Mouse (Mus musculus) adrenal gland, postnatal 36 days (tissue): Measurements from ENCODE around the gene Olfr346. TPM values are rescaled to one million over a fixed set of nuclear protein-coding genes. Genes with fewer than 3 reads are reported as not detected.

ENCODE experiments used
- DNase-seq, 2 experiments: peaks; one replicate each; pipeline ENCODE4 v3.0.0; 2021; ENCODE audit warnings: mixed read lengths in 1 of 2
- long read RNA-seq, 2 experiments: library from polyadenylated mRNA; stranded (forward); transcript quantifications; one replicate each; pipeline ENCODE4 v2.0.0; 2021; ENCODE audit warnings: borderline sequencing depth in 2 of 2
- total RNA-seq, 2 experiments: library from RNA; stranded (reverse); gene quantifications; 2 replicates each; pipeline ENCODE4 v1.2.3; 2021

The Olfr346 gene
- not detected for total RNA-seq
- long read RNA-seq, experiment 1, result 0 reads
- long read RNA-seq, experiment 2, result 0 reads

DNA sequence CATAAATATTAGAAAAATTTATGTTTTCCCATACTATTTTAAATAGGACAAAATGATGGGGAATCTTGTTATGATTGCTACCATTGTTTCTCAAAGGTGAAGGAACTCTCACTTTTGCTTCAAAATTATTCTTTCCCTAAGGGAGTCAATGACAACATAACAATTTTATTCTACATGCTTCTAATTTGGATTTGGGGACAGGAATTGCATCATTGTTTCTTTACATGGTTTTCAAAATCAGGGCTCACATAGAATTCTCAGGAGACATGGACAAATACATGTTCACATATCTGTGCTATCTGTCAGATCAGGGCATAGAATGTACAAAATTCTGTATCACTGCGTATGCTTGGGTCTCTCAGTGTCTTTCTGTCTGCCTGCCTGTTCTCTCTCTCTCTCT, at the start of gene Olfr346:
TSS of gene Olfr346 (plus strand) at position 301 of the 400 bp plus-strand sequence.
- no peak for DNase-seq

DNA sequence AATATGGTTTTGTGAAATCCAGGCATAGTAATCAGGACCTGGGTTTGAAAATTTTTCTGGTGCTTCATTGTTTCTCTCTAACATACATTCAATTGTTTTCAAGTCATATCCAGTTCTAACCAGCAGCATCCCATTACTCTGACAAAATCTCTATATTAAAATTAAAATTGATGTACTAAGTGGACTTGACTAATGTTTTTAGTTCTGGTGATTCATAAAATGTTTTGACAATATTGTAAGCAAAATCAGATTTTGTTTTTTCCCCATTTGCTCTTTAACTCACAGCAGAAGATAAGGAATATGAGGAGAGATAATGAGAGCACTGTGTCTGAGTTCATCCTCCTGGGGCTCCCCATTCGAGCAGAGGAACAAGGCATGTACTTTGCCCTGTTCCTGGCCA, 45.8 kb upstream of the Olfr346 start, which contains the start of gene Olfr345:
TSS of gene Olfr345 (plus strand) at position 301 of the 400 bp plus-strand sequence.
- no peak for DNase-seq

DNA sequence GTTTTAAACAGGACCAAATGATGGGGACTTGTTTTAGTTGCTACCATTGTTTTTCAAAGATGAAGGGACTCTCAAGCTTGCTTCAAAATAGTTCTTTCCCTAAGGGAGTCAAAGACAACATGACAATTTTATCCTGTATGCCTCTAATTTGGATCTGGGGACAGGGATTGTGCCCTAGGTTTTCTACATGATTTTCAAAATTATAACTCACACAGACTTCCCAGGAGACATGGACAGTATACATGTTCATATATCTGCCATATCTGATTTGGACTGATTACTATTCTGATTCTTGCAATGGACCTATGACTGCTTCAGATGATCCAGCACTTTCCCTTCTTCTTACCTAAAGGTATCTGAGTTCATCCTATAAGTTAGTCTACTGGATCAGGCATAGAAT, 46.0 kb downstream of the Olfr346 start, which contains the start of gene Olfr347:
TSS of gene Olfr347 (plus strand) at position 301 of the 400 bp plus-strand sequence.
- DNase-seq, result no peak

DNA sequence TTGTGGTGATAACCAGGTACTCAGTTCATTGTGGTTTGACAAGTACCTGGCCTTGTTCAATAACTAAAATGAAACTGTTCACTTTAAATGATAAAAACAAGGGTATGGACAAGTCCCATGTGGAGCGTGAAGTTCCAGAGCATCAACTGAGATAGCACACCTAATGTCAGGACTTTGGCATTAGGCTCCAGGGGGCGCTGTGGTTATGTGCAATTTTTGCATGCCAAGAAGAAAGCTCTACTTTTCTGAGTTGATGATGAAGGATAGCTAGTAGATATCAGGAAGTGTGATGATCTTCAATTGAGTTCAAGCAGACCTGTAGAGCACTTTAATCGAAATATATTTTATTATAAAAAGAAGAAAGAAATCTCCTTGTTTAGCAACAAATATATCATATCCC, 50.6 kb downstream of the Olfr346 start:
- peak in 1 of 2 experiments; percentile 2 for DNase-seq

Other genes with a start within 250 kb of the Olfr346 start
- not detected for gene Olfr340, start 233.2 kb upstream of the Olfr346 start, total RNA-seq
- gene Olfr341, start 203.3 kb upstream of the Olfr346 start, total RNA-seq, result not detected
- gene Olfr342, start 160.8 kb upstream of the Olfr346 start, total RNA-seq, result not detected
- not detected for gene Olfr344, start 119.1 kb upstream of the Olfr346 start, total RNA-seq
- not detected for gene Olfr345, start 45.7 kb upstream of the Olfr346 start, total RNA-seq
- gene Olfr347, start 46.1 kb downstream of the Olfr346 start, total RNA-seq, result not detected
- not detected for gene Olfr348, start 98.5 kb downstream of the Olfr346 start, total RNA-seq
- not detected for gene Olfr50, start 104.8 kb downstream of the Olfr346 start, total RNA-seq
- not detected for gene Olfr3, start 131.2 kb downstream of the Olfr346 start, total RNA-seq
- not detected for gene Olfr350, start 160.5 kb downstream of the Olfr346 start, total RNA-seq
- gene Olfr351, start 176.9 kb downstream of the Olfr346 start, total RNA-seq, result not detected
- not detected for gene Olfr352, start 182.7 kb downstream of the Olfr346 start, total RNA-seq
- gene Olfr353, start 207.1 kb downstream of the Olfr346 start, total RNA-seq, result not detected
- not detected for gene Olfr354, start 219.9 kb downstream of the Olfr346 start, total RNA-seq
- gene Olfr355, start 243.1 kb downstream of the Olfr346 start, total RNA-seq, result not detected